Mouse (Mus musculus) cerebellum, adult 9-10 months (tissue): ENCODE measurements at regions not wholly inside any gene's neighbourhood (a gene's known extent, or its start where the extent isn't known, plus 50 kb on each side); places are given as distances from the start of the nearest gene placed in this dataset.
"Not testable (repeated sequence)": the region's sequence is repeated elsewhere in the genome, so short reads cannot be mapped to it uniquely, and the experiment has no call there.

Experiments
- DNase-seq: peaks from one replicate; pipeline ENCODE4 v3.0.0; 2022

- no peak for DNase-seq
Measured at GRCm38 (mm10) chr2:85280580-85280979, 58.5 kb downstream of the Olfr987 start.

GRCm38 (mm10) chr2:85278128-85278527 lies 61.0 kb downstream of the Olfr987 start:
- peak; percentile 12 for DNase-seq

GRCm38 (mm10) chr2:85277433-85277832 lies 61.7 kb downstream of the Olfr987 start:
- DNase-seq: no peak

- not testable (repeated sequence) for DNase-seq
Measured at GRCm38 (mm10) chr2:85266813-85267212, 69.8 kb upstream of the Lrrc55 start.

GRCm38 (mm10) chr2:85265667-85266066 lies 68.7 kb upstream of the Lrrc55 start:
- no peak for DNase-seq

- no peak for DNase-seq
Measured at GRCm38 (mm10) chr2:85265037-85265524, 68.1 kb upstream of the Lrrc55 start.

- no peak for DNase-seq
Measured at GRCm38 (mm10) chr2:85257356-85257755, 60.4 kb upstream of the Lrrc55 start.

GRCm38 (mm10) chr2:85255610-85256009 lies 58.6 kb upstream of the Lrrc55 start:
- no peak for DNase-seq

GRCm38 (mm10) chr2:85252343-85253285 lies 55.6 kb upstream of the Lrrc55 start:
- DNase-seq: no peak

- DNase-seq: no peak
Measured at GRCm38 (mm10) chr2:85250026-85250560, 53.1 kb upstream of the Lrrc55 start.
